Mouse (Mus musculus) embryonic facial prominence, embryonic 11.5 days (tissue): ENCODE measurements around the gene Khdc4. TPM values are rescaled to one million over a fixed set of nuclear protein-coding genes. Genes with fewer than 3 reads are reported as not detected.
A peak's percentile ranks its signal among the peaks of the same experiment; 100 is the strongest.

Experiments used
- ATAC-seq: fragments of 200-750 bp; cut with Nextera tagmentation; replicated peaks from 2 replicates; pipeline ENCODE4 v1.8.0; 2017; ENCODE audit warnings: low read depth; ENCODE audit not compliant: insufficient number of reproducible peaks, low FRiP score, low TSS enrichment
- DNase-seq: peaks from one replicate; pipeline ENCODE4 v3.0.0-alpha.2; 2015; ENCODE audit warnings: low spot score
- H3K27ac ChIP-seq: fragments of 300-500 bp; sonication (generic); replicated peaks from 2 replicates; pipeline ENCODE4 v1.5.1; 2014; ENCODE audit warnings: mild to moderate bottlenecking, low read depth, low read length, control low read depth
- H3K27me3 ChIP-seq: fragments of 300-500 bp; sonication (generic); 2 replicates; pipeline ENCODE4 v1.6.1; 2014; ENCODE audit warnings: mild to moderate bottlenecking, low read length, moderate library complexity, mixed read lengths; ENCODE audit not compliant: control insufficient read depth, insufficient read depth
- H3K36me3 ChIP-seq: fragments of 300-500 bp; sonication (generic); replicated peaks from 2 replicates; pipeline ENCODE4 v1.6.1; 2014; ENCODE audit warnings: low read depth, mild to moderate bottlenecking, low read length, moderate library complexity, mixed read lengths; ENCODE audit not compliant: control insufficient read depth, insufficient read depth
- H3K4me1 ChIP-seq: fragments of 300-500 bp; sonication (generic); 2 replicates; pipeline ENCODE4 v1.6.1; 2014; ENCODE audit warnings: low read length, mixed read lengths; ENCODE audit not compliant: control insufficient read depth, insufficient read depth
- H3K4me2 ChIP-seq: fragments of 300-500 bp; sonication (generic); 2 replicates; pipeline ENCODE4 v1.6.1; 2014; ENCODE audit warnings: low read depth, mild to moderate bottlenecking, control low read depth, low read length, moderate library complexity
- H3K4me3 ChIP-seq: fragments of 300-500 bp; sonication (generic); 2 replicates; pipeline ENCODE4 v1.5.1; 2014; ENCODE audit warnings: low read depth, low read length, control low read depth
- H3K9ac ChIP-seq: fragments of 300-500 bp; sonication (generic); replicated peaks from 2 replicates; pipeline ENCODE4 v1.6.1; 2014; ENCODE audit warnings: mild to moderate bottlenecking, control low read depth, low read length
- H3K9me3 ChIP-seq: fragments of 300-500 bp; sonication (generic); replicated peaks from 2 replicates; pipeline ENCODE4 v1.6.1; 2016; ENCODE audit warnings: mild to moderate bottlenecking, low read length, inconsistent platforms, mixed read lengths; ENCODE audit not compliant: control insufficient read depth
- WGBS: fragments of 180-500 bp; shearing (Covaris S2); extraction: QIAGEN DNeasy Blood & Tissue Kit; methylation state at CpG from one replicate; pipeline ENCODE4 v1.1.7; 2014; 5-methylcytosine and 5-hydroxymethylcytosine counted together
- polyA plus RNA-seq: library from polyadenylated mRNA; unstranded; fragments of >200 nt; fragmentation: Nextera tagmentation; extraction: Ambion mirVana; gene quantifications from 2 replicates; pipeline ENCODE4 v1.2.1, GENCODE M21; 2014

Khdc4 gene
- 101 and 104 TPM in 2 replicates for polyA plus RNA-seq

- under 1% methylated on average over 47 of the region's 47 CpGs for WGBS
- Histone ChIP-seq H3K9ac (peak within 1 kb of the TSS; percentile 94), H3K27ac (peak within 1 kb of the TSS; percentile 78), H3K27me3 (no peaks in the 10 kb centered on the region), H3K4me2 (peak within 1 kb of the TSS; percentile 84), H3K9me3 (no peaks in the 10 kb centered on the region), H3K4me1 (peaks cover 3% of the 10 kb centered on the region; the same call in 1 of the 2 replicates), H3K4me3 (peak within 1 kb of the TSS; percentile 100), H3K36me3 (peaks cover 3% of the 10 kb centered on the region)
- peak; percentile 99 for DNase-seq
- peak; percentile 99 for ATAC-seq
Observed at GRCm38 (mm10) chr3:88684980-88685941, at the start of gene Khdc4. TSS of gene Khdc4 (plus strand) at chr3:88685803.

GRCm38 (mm10) chr3:88636555-88636986 lies 49.0 kb upstream of the Khdc4 start:
- no peak overlapping the region for H3K4me3 ChIP-seq
- no peaks in the 10 kb centered on the region for H3K27me3 ChIP-seq
- WGBS = 91% methylated on average over 8 of the region's 8 CpGs
- DNase-seq (no peak), ATAC-seq (no peak)
- no peaks in the 10 kb centered on the region for H3K4me1 ChIP-seq
- no peaks in the 10 kb centered on the region for H3K9me3 ChIP-seq
- peaks cover 49% of the 10 kb centered on the region for H3K36me3 ChIP-seq
- H3K27ac ChIP-seq = no peak overlapping the region
- no peak overlapping the region for H3K4me2 ChIP-seq
- H3K9ac ChIP-seq = no peak overlapping the region

GRCm38 (mm10) chr3:88637134-88637533 lies 48.5 kb upstream of the Khdc4 start:
- WGBS = 98% methylated on average over 5 of the region's 5 CpGs
- no peak overlapping the region for H3K9ac ChIP-seq
- peaks cover 46% of the 10 kb centered on the region for H3K36me3 ChIP-seq
- DNase-seq (no peak), ATAC-seq (no peak)
- no peaks in the 10 kb centered on the region for H3K4me1 ChIP-seq
- H3K4me3 ChIP-seq = no peak overlapping the region
- H3K27me3 ChIP-seq = no peaks in the 10 kb centered on the region
- H3K9me3 ChIP-seq = no peaks in the 10 kb centered on the region
- no peak overlapping the region for H3K27ac ChIP-seq
- no peak overlapping the region for H3K4me2 ChIP-seq

- H3K4me3 ChIP-seq = no peak overlapping the region
- H3K9me3 ChIP-seq = no peaks in the 10 kb centered on the region
- no peak overlapping the region for H3K4me2 ChIP-seq
- no peak for DNase-seq
- no peak for ATAC-seq
- H3K27ac ChIP-seq = no peak overlapping the region
- 96% methylated on average over 12 of the region's 12 CpGs for WGBS
- H3K36me3 ChIP-seq = peaks cover 51% of the 10 kb centered on the region
- H3K27me3 ChIP-seq = no peaks in the 10 kb centered on the region
- H3K4me1 ChIP-seq = no peaks in the 10 kb centered on the region
- no peak overlapping the region for H3K9ac ChIP-seq
Observed at GRCm38 (mm10) chr3:88639239-88639638, 46.4 kb upstream of the Khdc4 start.

- WGBS = 67% methylated on average over 1 of the region's 1 CpGs
- Histone ChIP-seq H3K27ac (no peak overlapping the region), H3K36me3 (peaks cover 40% of the 10 kb centered on the region), H3K4me3 (no peak overlapping the region), H3K9ac (no peak overlapping the region), H3K4me2 (no peak overlapping the region), H3K9me3 (no peaks in the 10 kb centered on the region), H3K27me3 (no peaks in the 10 kb centered on the region), H3K4me1 (no peaks in the 10 kb centered on the region)
- no peak for ATAC-seq
- DNase-seq = peak; percentile 75
Observed at GRCm38 (mm10) chr3:88640676-88641075, 44.9 kb upstream of the Khdc4 start.

- no peaks in the 10 kb centered on the region for H3K4me1 ChIP-seq
- H3K36me3 ChIP-seq = peaks cover 39% of the 10 kb centered on the region
- no peak overlapping the region for H3K4me3 ChIP-seq
- H3K4me2 ChIP-seq = no peak overlapping the region
- WGBS = 88% methylated on average over 5 of the region's 5 CpGs
- H3K9ac ChIP-seq = no peak overlapping the region
- ATAC-seq (no peak), DNase-seq (no peak)
- H3K27ac ChIP-seq = no peak overlapping the region
- no peaks in the 10 kb centered on the region for H3K27me3 ChIP-seq
- H3K9me3 ChIP-seq = no peaks in the 10 kb centered on the region
Observed at GRCm38 (mm10) chr3:88643078-88643477, 42.5 kb upstream of the Khdc4 start.

DNA sequence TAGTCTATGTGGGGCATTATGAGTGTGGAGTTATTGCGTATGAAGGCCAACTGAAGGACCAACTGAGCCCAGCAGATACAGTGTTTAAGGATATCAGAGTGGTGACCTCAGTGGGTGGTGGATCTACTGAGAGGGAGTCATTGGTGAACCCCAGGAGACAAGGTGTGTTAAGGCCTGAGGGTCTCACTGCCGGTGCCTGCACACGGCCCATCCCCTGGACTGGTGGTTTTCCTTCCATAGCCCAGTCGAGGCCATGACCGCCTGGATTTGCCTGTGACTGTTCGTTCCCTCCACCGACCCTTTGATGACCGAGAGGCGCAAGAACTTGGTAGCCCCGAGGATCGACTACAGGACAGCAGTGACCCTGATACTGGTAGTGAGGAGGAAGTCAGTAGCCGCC lies 39.7 kb upstream of the Khdc4 start:
- Histone ChIP-seq H3K9ac (no peak overlapping the region), H3K4me2 (no peak overlapping the region), H3K27ac (no peak overlapping the region), H3K36me3 (peaks cover 24% of the 10 kb centered on the region), H3K4me1 (no peaks in the 10 kb centered on the region), H3K27me3 (no peaks in the 10 kb centered on the region), H3K4me3 (no peak overlapping the region), H3K9me3 (no peaks in the 10 kb centered on the region)
- ATAC-seq (no peak), DNase-seq (no peak)
- WGBS = 94% methylated on average over 12 of the region's 12 CpGs

GRCm38 (mm10) chr3:88646426-88646995 lies 39.1 kb upstream of the Khdc4 start:
- 71% methylated on average over 6 of the region's 6 CpGs for WGBS
- no peak overlapping the region for H3K27ac ChIP-seq
- no peak overlapping the region for H3K4me2 ChIP-seq
- H3K27me3 ChIP-seq = no peaks in the 10 kb centered on the region
- H3K4me3 ChIP-seq = no peak overlapping the region
- H3K4me1 ChIP-seq = no peaks in the 10 kb centered on the region
- ATAC-seq (no peak), DNase-seq (no peak)
- no peaks in the 10 kb centered on the region for H3K9me3 ChIP-seq
- H3K36me3 ChIP-seq = peaks cover 24% of the 10 kb centered on the region
- H3K9ac ChIP-seq = no peak overlapping the region
